Mouse (Mus musculus) right cerebral cortex, postnatal 14 days (tissue): ENCODE data around the gene Slc35a2.

Experiments
- DNase-seq: peaks from one replicate; pipeline ENCODE4 v3.0.0; 2022

Slc35a2 gene

GRCm38 (mm10) chrX:7883841-7884567 lies at the start of gene Slc35a2:
TSS of gene Slc35a2 (plus strand) at chrX:7884028.
- peak; percentile 66 for DNase-seq

GRCm38 (mm10) chrX:7837146-7837545 lies 46.7 kb upstream of the Slc35a2 start:
- DNase-seq = no peak

- no peak for DNase-seq
Observed at GRCm38 (mm10) chrX:7840842-7841162, 43.0 kb upstream of the Slc35a2 start.

DNA sequence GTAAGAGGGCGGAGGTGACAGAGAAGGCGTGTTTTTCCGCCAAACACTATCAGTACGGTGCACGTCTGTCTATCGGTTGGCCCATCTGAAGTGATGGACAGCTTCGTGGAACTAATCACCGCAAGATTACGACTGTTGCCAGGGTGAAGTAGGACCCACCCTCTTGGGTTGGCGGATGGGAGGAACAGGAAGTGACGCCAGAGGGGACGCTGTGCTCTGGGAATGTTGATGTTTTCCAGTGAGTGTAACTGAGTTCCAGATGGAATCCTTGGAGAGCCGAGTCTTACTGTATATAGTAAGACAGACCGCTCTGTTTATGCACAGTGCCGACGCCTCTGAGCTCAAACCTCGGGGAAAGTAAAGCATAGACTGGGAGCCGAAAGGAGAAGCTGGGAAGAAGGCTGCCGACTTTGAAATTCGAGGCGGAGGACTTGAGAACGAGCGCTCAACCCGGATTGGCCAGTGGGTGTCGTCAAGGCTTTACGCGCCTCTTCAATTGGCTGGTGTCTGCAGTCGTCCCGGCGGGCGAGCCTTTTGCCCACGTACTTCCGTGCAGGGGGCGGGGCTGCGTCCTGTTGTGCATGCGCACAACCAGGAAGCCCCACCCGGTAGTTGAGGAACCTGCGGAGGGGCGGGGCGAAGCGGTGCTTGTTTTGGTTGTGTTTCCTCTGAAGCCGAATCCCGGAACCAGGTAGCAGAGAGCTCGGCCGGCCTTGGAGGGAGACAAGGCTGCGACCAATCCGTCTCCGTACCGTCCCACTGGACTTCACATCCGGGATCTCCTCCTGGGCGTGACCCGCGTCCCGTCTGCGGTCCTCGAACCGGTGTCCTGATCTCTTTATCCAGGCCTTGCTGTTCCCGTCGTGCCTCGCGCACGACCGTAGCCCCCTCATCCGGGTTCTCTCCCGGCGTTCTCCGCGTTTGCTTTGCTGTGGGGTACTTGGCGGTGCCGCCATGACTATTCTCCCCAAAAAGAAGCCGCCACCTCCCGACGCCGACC lies 42.4 kb upstream of the Slc35a2 start, which contains the start of gene Otud5:
Otud5 (plus strand) TSS at position 202 of the 1,000 bp plus-strand sequence.
- DNase-seq = peak; percentile 92

DNA sequence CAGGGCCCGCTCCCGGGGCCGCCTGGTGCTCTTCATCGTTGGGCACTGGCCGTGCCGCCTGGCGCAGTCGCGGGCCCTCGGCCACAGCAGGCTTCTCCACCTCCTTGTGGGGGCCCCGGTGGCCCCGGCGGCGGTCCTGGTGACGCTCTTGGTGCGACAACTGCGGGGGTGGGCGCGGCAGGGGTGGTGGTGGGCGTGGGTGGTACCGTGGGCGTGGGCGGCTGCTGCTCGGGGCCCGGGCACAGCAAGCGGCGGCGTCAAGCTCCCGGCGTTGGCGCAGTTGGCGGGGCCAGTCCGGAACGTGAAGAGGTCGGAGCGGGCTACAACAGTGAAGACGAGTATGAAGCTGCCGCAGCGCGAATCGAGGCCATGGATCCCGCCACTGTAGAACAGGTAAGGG lies 41.5 kb upstream of the Slc35a2 start:
- peak; percentile 42 for DNase-seq

DNA sequence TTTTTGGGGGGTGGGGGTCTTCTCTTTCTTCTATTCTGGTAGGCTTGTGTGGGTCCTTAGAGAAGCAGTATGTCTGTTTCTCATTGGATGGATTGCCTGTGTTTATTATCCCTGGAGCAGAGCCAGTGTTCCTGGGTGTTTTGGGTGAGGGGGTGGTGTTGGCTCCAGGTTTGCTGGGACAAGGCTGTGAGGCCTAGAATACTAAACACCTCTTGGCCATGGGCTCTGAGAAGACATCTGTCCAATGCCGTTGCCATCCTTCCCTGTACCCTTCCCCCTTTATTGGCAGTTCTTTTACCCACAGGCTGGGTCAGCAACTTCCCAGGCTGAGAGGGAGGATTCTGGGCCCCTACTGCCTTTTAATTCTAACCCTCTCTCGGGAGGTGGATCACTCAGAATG lies 36.0 kb upstream of the Slc35a2 start:
- DNase-seq = no peak

DNA sequence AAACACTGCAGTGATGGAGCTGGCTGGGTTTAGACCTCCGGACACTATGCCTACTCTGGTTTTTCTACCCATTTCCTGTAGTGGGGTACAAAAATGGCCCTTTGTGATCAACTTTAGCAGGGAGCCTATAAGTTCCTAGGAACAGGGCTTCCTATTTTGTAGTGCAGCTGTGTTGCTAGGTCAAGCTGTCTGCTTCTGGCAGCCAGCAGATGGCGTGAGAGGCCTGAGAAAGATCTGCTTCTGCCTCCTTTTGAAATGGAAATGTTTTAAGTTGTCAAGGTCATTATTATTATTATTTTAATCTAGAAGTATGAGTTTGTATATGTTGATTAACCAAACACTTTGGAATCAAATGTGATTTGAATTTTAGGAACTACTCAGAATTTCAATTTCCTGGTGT lies 29.2 kb upstream of the Slc35a2 start:
- no peak for DNase-seq

- DNase-seq = no peak
Observed at GRCm38 (mm10) chrX:7859191-7859753, 24.6 kb upstream of the Slc35a2 start.

DNA sequence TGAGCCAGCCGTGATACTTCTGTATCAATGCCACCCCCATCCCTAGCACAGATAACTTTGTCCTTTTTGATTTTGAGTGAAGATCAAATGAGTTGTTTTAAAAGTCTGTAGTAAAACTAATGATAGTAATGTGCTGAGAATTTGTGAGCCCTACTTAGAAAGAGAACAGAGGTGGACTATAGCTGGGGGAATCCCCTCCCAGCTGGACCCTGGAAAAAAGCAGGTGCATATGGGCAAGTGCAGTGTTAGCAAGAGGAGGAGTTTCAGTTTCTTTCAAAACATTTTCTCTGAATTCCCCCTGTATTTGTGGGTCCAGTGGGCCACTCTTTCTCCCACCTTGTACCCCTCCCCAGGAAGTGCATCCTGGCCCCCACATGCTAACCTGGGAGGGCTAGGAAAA lies 20.6 kb upstream of the Slc35a2 start:
- DNase-seq = no peak

- DNase-seq = no peak
Observed at GRCm38 (mm10) chrX:7864551-7864950, 19.3 kb upstream of the Slc35a2 start.

DNA sequence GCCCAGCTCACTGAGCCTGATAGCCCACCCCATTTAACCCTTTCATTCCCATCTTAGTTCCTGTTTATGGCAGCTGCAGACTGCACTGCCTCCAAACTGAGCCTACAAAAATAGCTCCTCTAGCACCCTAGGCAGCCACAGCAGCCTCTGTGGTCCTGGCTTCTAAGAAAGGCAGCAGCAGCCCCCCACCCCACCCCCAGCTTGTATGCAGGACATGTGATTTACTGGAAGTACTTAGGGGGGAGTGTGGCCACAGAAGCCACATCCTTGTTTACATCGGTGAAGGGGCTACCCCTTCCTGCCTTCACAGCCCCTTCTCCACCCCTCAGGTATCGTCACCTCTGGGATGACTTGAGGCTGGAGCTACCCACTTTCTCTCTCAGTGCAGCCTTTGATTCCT lies 18.5 kb upstream of the Slc35a2 start:
- no peak for DNase-seq

- no peak for DNase-seq
Observed at GRCm38 (mm10) chrX:7865786-7866185, 18.0 kb upstream of the Slc35a2 start.

DNA sequence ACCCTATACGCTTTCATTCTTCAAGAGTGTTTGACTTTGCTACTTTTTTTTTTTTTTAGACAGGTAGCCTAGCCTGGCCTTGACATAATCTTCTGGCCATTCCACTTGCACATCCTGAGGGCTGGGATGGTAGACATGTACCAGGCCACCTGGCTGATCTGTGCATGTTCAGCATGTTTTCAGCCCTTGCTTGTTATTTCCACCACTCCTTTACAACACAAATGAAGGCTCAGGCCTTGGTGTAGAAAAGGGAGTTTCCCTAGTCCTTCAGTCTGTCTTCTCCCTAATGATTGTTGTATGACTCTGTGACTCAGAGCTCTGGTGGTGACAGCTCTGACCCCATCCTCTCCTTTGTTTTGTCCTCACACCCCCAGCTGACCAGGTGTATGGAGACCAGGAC lies 16.7 kb upstream of the Slc35a2 start:
- DNase-seq = no peak

- DNase-seq = no peak
Observed at GRCm38 (mm10) chrX:7868506-7868905, 15.3 kb upstream of the Slc35a2 start.

- no peak for DNase-seq
Observed at GRCm38 (mm10) chrX:7869826-7870225, 14.0 kb upstream of the Slc35a2 start.

DNA sequence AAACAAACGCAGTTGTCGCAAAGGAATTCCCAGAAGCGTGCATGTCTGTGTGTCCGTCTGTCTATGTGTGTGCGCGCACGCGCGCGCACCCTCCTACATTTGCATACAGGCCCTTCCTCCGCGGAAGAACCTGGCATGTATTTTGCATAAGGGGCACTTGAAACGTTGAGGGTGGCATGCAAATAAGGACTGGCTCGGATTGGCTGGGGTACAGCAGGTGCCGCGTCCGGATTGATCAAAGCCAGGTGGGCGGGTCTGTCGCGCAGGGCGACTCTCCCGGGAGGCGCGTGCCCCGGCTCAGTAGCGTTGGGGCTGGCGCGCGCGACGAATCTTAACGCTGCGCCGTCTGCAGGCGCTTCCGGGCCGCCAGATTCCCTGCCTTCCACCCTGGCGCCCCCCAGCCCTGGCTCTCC lies 5.8 kb upstream of the Slc35a2 start, which contains the start of gene Pim2:
Pim2 (plus strand) TSS at position 256 of the 413 bp plus-strand sequence.
- peak; percentile 79 for DNase-seq

DNA sequence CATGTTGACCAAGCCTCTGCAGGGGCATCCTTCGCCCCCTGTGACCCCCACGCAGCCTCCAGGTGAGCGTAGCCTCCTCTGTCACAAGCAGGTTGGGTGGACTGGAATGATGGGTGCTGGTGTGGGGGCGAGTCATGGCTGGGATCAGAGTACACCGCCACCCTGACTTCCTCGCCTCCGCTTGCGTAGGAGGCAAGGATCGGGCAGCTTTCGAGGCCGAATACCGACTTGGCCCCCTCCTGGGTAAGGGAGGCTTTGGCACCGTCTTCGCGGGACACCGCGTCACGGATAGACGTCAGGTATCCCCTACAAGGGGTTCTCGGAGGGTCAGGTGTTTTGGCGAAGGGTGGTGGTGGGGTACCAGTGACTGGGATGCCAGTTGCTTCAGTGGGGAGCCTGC lies 5.3 kb upstream of the Slc35a2 start:
- DNase-seq = peak; percentile 18

GRCm38 (mm10) chrX:7879819-7880218 lies 4.0 kb upstream of the Slc35a2 start:
- DNase-seq = peak; percentile 49

DNA sequence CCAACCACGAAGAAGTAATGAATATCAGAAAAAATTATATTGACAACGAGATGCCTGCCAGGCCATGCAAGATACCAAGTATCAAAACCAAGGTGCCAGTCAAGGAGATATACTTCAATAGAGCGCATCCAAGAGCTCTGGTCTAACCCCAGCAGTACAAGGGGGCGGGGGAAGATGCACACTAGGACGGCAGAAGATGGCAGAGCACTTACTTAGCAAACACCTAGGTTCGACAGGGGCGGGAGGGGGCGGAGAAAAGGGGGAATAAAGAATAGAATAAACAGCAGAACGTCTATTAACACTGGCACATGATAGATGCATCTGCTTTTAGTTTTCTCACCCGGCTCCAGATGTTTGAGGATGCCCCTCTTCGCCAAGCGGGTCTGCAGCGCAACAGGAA lies 14.4 kb downstream of the Slc35a2 start:
- no peak for DNase-seq

DNA sequence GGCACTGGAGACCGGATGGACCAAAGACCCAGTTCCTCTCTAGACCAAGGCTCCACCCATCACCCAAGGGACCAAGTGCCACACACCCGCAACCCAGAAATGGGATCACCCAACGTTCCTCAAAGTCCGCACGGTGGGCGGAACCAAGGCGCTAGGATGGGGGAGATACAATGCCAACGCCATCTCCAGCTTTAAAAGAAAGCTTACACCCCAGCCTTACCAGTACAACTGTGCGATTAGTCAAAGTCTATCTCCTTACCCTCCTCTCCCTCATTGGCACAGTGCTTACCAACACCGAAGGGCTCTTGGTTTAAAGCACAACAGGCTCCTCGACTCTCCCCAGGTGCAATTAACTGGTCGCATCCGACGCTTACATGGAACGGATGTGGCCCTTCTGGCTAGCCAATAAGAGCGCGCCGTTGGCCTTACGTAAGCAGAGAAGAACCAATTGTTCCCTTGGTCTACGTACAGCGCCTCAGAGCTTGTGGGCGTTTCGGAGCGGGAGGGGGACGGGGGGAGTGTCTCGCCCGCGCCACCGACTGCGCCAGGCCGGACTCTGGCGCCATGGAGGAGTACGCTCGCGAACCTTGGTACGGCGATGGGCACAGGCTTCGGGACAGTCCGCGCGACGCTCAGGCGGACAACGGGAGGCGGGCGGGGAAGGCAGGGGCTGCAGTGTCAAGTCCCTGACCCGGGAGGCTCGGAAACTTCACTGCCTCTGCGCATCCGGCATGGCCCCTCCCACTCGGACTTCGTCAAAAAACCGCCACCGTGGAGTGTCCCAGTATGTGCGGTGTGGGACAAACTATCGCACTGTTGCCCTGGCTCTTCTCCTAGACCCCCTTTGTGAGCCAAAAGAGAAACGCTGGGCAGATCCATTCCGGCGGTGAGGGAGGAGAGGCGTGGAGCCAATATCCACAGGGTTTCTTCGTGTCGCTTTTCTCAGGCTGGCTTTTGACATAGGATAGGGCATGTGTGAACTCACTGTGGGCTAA lies 15.3 kb downstream of the Slc35a2 start, which contains the start of the genes Pqbp1 and Timm17b:
Pqbp1 (minus strand) TSS at position 390 of the 995 bp plus-strand sequence.
Timm17b (plus strand) TSS at position 478 of the 995 bp plus-strand sequence.
- DNase-seq = peak; percentile 86

- no peak for DNase-seq
Observed at GRCm38 (mm10) chrX:7904441-7904840, 20.6 kb downstream of the Slc35a2 start.

DNA sequence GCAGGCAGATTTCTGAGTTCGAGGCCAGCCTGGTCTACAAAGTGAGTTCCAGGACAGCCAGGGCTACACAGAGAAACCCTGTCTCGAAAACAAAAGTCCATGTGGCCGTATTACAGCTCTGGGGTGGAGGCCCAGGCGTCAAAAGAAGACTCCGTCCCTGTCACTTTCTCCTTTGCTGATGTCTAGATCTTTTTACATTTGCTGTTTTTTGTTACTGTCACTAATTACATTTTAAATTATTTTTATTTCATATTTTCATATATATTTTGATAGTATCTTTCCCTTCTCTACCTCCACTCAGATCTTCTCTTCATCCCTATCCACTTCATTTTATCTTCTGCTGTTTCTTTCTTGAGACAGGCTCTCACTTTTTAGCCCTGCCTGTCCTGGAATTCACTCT lies 23.9 kb downstream of the Slc35a2 start, which contains the start of gene Gm10491:
Gm10491 (minus strand) TSS at position 101 of the 400 bp plus-strand sequence.
- DNase-seq = no peak
